Mouse (Mus musculus) mouse embryonic stem cell (cell line): ENCODE measurements around the gene Smtnl2.

Experiments used
- in situ Hi-C, 2 experiments: fragments of 300-500 bp; cut with MboI; formaldehyde crosslinking; loops; 1 replicate in 1 of 2; 3 replicates in 1 of 2; pipeline ENCODE4 v1.14.3; 2019 to 2020; ENCODE audit warnings: low sequenced_read_pairs in 2 of 2, low pct_unique_long_range_greater_than_20kb in 1 of 2, mixed read lengths in 1 of 2; ENCODE audit not compliant: unreplicated experiment in 1 of 2

Smtnl2 gene

DNA sequence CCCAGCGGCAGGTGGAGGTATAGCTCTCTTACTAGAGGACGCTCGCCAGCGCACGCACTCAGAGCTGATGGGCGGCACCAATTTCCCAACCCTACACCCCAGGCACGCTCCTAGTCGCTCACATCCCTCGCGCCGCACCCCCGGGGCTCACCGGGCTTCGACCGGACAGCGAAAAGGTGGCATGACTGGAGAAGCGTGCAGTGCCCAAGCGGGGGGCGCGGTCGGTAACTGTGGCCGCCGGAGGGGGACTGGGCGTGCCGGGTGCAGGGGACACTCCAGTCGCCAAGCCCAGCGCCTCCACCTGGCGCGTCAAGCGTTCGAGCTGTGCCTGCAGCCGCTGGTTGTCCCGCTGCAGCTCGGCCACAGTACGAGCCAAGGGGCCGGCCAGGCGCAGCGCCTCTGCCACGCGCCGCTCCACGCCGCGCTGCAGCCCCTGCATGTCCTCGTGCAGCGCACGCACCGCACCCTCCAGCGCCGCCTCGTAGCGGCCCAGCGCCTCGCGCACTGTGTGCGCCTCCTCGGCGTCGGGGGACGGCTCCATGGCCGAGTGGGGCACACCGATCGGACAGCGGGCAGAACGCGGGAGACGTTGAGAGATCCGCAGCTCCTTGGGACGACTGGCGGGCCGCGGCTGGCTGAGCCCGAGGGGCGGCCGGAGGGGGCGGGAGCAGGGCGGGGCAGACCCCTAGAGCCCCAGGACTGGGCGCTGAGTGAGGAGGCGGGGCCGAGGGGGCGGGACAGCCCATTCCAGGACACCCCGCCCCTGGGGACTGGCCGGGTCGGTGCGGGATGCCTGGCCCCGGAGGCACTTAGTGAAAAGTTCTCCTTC is at the start of gene Smtnl2:
Gene Smtnl2 (minus strand): TSS at position 621 of the 829 bp plus-strand sequence.
- in situ Hi-C loops: no loop called here

DNA sequence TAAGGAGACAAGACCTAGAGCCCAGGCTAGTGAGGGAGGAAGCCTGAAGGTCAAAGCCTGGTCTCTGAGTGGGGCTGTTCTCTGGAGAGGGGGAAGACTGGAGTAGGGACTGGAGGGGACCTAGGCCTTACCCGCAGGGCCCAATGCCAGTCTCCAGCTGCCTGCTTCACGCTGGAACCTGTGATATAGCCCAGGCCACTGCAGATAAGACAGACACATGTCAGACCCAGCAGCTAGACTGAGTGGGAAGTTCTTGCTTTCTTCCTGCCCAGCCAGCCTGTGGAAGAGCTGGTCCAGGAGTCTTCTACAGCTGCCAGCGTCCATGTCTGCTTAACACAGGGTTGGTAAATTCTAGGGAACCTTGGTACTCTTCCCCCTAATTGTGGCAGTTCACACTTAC is 47.0 kb upstream of the Smtnl2 start:
- in situ Hi-C loops: loop anchor here in 1 of 2 experiments (10.0 kb wide), 1 partner anchor 86 kb away; no protein-coding TSS in a partner anchor

DNA sequence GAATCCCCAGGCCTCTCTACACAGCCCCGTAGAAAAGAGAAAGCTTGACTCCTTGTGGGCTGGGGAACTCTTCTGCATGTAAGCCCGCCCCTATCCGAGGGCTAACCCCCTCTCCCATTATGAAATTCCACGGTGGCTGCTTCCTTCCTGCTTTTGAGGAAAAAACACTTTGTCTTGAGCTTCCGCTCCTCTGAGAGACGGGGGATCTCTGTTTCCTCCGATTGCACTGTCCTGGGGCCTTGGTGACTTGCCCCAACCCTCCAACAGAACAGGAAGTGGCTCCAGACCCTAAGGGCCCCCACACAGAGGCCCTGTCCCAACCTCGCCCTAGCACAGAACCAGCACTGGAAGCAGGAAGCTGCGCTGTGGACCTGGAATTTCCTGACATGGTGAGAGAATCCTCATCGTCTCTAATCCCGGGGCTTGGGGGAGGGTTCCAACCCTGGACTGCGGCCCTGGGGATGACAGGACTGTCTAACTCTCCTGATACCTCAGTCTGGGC is 46.5 kb upstream of the Smtnl2 start:
- in situ Hi-C loops: loop anchor here in 1 of 2 experiments (10.0 kb wide), 1 partner anchor 87 kb away; no protein-coding TSS in a partner anchor

DNA sequence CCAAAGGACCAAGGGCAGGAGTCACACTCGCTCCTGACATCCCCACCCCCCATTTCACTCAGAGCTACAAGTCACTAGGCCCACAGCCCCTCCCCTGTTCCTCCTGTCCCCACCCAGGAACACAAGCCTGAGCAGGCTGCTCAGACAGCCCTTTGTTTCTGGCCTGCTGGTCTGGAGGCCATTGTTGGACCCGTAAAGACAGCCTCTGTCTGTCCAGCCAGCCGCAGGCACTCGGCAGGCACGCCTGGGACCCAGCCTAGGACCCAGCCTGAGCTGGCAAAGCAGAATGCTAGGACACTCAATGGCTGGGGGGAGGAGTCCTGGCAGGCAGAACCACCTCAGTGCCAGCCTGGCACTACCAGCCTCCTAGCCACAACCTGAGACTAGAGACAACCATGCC is 44.2 kb upstream of the Smtnl2 start:
- in situ Hi-C loops: loop anchor here in 1 of 2 experiments (10.0 kb wide), 1 partner anchor 89 kb away; no protein-coding TSS in a partner anchor

DNA sequence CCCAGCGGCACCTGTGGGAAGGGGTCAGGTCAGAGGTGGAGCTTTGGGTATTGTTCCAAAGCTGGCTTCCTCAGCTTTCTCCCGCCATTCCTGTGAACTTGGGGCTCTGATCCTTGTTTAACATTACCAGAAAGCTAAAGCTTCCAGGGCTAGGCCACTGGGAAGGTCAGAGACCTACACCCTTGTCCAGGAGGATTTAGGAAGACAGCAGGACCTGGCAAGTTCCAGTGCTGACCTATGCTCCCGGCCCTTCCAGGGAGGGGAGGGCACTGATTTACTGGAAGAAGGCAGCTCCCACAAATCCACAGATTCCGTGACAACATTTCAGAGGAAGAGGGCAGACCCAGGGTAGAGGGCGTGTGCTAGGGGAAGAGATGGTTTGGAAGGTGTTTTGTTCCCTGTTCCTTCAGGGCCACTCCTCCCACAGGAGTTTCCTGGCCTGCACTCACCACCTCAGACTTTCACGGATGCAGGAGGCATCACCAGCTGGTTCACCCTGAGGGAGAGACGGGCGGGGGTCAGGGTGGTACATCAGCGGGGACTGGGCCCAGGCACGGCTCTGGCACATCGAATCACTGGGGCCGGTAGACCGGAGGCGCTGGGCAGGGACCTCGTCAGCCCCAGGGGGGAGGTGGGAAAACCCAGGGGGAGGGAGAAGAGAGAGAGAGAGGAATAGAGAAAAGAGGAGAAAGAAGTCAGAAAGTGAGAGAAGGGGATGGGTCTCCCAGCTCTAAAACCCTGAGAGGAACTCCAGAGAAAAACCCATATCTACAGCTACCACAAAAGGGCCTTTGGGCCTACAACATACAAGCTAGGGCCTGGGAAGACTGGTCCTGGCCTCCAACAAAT is 41.8 kb upstream of the Smtnl2 start:
- in situ Hi-C loops: loop anchor here in 1 of 2 experiments (10.0 kb wide), 1 partner anchor 91 kb away; no protein-coding TSS in a partner anchor

DNA sequence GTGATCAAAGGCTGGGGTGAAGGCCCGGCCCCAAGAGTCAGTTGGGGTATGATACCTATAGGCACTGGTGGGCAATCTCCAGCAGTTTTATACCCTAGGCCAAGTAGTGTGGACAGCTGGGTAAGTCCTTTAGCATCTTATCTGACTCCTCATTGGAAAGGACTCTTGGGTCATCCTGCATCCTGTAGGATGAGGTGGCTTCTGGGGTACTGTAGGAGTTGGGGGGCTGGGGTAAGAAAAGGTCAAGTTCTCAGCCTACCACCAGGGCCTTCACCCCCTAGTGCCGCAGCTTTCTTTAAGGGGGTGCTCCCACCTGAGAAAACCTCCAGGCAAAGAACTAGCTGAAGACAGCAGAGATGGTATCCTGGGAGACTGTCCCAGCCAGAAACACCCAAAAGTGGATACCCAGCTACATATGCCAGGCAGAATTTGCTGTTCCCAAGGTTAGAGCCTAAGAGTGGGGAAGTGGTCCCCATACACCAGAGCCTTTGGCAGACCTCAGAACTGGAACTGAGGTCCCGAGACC is 40.7 kb upstream of the Smtnl2 start:
- in situ Hi-C loops: loop anchor here in 1 of 2 experiments (10.0 kb wide), 1 partner anchor 93 kb away; no protein-coding TSS in a partner anchor

DNA sequence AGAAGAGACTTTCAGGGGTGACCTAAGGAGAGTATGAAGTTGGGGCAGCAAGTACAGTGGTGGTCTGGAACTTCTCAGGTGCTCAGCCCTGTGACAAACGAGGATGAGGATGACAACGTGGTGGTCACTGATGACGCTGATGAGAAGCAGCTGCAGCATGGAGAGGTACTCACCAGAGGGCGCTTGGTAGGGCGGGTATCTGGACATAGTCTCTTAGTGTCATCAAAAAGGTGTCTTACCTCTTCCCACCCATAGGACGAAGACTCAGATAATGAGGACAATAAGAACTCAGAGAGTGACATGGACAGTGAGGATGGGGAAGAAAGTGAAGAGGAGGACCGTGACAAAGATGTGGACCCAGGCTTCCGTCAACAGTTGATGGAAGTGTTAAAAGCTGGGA is 36.0 kb upstream of the Smtnl2 start:
- in situ Hi-C loops: no loop called here

DNA sequence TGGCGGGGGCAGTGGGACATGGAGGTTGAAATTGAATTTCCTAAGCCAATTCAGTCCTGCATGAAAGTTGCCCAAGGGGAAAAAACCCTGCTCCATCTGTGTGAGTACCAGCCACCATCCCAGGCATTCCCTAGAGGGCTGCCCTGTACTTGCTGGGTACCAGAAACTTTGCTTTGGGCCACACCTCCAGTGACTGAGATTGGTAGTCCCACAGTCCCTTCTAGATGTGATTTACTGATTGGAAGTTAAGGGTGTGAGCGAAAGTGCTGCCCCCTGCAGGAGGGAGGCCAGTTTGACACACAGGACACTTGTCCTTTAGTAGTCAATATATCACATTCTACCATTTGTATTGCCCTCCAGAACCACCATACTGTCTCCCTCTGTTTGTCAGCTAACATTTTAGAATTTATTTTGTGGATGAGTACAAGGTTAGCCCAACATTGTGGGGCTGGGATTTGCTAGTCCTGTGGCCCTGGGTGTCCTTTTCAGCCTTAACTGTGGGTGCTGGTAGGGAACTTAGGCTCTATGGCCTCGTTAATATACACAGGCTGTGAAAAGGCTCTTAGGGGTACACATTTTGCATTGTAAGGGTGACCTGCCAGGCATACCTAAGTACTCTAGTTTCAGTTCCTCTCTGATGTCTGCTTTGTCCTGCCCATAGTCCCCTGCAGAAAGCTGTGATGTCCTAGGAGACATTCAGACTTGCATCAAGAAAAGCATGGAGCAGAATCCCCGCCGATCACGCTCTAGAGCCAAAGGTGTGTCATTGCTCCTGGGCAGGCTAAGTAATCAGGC is 35.0 kb upstream of the Smtnl2 start:
- in situ Hi-C loops: no loop called here

DNA sequence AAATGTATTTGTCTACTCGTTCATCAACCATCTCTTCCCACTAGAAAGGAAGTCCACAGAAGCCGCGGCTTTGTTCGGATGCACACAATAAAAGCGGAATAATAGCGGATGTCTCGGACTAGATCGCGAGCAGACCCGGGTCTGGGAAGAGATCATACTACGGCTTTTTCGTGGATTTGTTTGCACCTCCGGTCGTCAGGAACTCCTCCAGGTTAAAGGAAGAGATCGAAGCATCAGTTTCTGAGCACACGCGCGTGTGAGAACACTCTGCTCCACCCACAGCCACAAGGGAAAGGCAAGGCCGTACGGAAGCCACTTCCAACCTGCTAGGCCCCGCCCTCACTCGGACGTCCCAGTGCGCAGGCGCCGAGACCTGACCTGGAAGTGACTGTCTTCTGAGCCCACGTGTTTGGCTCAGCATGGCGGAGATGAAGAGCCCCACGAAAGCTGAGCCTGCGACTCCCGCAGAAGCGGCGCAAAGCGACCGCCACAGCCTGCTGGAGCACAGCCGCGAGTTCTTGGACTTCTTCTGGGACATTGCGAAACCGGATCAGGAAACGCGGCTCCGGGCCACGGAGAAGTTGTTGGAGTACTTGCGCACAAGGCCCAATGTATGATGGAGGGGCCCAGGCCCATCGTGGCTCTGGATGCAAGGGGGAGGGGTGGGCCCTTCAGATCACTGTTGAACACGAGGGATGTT is 29.6 kb upstream of the Smtnl2 start, which contains the start of gene Mybbp1a:
Gene Mybbp1a (plus strand): TSS at position 391 of the 700 bp plus-strand sequence.
- in situ Hi-C loops: loop anchor here in 1 of 2 experiments (5.0 kb wide), 1 partner anchor 209 kb away; no protein-coding TSS in a partner anchor

DNA sequence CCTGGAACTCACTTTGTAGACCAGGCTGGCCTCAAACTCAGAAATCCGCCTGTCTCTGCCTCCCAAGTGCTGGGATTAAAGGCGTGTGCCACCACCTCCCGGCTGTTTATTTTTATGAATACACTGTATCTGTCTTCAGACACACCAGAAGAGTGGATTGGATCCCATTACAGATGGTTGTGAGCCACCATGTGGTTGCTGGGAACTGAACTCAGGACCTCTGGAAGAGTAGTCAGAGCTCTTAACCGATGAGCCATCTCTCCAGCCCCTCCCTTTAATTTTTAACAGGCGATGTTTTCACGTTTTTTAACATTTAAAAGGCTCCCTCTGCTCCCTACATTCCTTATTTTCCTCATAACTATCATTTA is 29.1 kb upstream of the Smtnl2 start:
- in situ Hi-C loops: loop anchor here in 1 of 2 experiments (5.0 kb wide), 1 partner anchor 208 kb away; no protein-coding TSS in a partner anchor

DNA sequence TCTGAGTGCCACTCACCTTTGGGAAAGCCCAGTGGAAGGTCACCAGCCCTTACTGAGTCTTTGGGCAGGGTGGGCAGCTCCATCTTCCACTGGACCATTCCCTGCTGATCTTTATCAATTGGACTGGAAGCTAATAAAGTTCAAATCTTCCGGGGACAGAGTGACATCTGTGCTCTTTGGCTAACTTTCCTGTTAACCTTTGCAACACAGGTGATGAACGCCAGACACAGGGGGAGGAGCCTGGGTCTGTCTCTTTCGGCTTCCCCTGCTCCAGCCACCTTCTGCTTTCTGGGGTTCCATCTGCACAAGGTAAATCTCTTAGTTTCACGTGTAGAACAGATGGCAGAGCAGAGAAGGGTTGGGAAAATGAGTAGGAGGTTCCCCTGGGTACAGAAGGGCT is 26.9 kb upstream of the Smtnl2 start:
- in situ Hi-C loops: no loop called here

DNA sequence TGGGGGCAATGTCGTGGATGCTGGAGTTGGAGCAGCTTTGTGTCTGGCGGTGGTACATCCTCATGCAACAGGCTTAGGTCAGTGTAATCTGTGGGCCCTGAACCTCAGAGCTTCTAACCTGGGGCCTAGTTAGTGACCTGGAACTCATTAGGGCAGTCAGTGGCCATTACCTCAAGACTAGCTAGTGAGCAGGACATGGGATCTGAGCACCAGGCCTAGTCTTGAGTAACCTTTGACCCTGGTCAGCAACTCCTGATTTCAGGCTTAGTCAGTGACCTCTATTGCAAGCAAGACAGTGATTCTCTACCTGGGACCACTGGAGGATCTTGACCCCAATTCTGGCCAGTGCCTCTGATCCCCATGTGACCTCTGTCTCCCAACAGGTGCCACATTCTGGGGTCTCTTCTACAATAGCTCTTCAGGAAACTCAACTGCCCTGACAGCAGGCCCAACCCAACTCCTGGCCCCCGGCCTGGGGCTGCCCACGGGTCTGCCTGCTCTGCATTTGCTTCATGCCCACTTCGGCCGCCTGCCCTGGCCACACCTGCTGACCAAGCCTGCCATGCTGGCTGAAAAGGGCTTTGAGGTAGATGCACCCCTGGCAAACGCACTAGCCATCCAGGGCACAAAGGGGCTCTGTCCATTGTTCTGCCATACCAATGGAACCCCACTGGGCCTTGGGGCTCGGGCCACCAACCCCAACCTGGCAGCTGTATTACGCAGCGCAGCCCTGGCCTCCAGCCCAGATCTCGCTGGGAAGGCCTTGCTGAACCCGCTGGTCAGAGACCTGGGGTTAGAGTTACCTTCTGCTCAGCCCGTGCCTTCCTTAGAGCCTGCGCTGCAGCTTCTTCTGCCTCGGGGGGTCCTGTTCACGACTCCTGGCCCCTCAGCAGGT is 25.5 kb upstream of the Smtnl2 start:
- in situ Hi-C loops: no loop called here

DNA sequence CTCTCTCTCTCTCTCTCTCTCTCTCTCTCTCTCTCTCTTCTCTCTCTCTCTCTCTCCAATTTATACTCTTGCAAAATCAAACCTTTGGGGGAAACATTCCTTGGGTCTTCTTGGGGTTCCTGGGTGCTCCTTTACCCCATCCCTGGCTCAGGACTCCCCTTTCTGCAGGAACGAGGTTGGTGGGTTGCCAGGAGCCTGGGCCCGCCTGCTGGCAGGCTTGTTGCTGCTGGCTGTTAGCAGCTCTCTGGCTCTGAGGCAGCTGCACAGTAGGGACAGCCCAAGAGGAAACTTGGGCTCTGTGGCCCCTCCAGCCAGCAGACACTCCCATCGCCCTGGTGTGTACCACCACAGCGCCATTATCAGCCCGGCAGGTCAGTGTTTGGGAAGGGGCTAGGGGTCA is 24.8 kb upstream of the Smtnl2 start:
- in situ Hi-C loops: no loop called here

DNA sequence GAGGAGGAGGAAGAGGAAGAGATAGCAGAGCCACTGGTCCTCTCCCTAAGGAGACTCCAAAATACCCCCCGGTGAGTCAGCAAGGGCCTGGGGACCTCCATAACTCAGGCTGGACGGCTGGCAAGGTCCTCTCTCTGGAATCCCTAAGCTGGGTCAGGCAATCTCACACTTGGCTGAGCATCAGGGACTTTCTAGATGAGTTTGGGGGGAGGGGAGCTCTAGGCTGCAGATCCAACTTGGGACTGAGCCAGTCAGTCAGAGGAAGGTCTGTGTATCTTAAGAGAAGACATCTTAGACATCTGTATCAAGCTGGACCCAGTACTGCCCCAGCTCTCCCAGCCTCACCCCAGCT is 24.2 kb upstream of the Smtnl2 start:
- in situ Hi-C loops: no loop called here

DNA sequence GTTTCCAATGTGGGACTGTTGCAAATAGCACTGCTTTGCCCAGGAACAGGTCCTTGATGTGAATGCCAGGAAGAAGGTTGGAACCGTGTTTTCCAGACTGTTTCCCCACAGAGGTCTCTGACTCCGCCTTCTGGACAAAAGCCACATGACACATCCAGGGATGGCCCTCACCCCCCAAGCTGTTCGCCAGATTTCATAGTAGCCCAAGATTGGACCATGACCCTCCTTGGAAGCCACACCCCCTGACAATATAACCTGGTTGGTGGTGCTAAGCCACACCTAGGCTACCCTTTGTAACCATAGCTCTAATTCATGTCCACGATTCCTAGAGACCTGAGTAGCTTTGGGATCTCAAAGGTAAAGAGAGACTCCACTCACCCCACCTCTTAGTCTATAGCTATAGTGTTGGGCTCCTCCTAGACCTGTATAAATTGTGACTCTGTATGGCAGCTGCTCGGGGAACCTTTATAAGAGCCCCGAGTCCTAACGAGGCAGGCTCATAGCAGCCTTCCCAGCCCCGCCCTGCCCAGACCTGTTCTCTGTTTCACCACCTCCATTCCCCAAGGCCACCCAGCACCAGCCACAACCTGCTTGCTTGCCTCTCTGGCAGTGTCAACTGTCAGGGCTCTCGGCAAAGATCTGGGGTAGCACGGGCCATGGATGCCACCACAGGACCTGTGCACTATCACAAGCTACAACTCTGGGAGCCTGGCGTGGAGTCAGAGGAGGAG is 23.6 kb upstream of the Smtnl2 start, which contains the start of gene Ggt6:
Gene Ggt6 (plus strand): TSS at position 564 of the 731 bp plus-strand sequence.
- in situ Hi-C loops: no loop called here
